Mouse (Mus musculus) G1E (cell line): ENCODE measurements around the gene Sacs.

Experiments used
- GATA1 ChIP-seq: IDR thresholded peaks from 2 replicates; pipeline ENCODE4 v1.6.1; 2012; ENCODE audit warnings: borderline replicate concordance, low read length, inconsistent platforms, mixed read lengths
- GATA2 ChIP-seq: IDR thresholded peaks from 2 replicates; pipeline ENCODE4 v1.6.1; 2012; ENCODE audit warnings: low read depth, low read length, inconsistent platforms, borderline replicate concordance
- TAL1 ChIP-seq: conservative IDR thresholded peaks from 2 replicates; pipeline ENCODE4 v1.6.1; 2012; ENCODE audit warnings: low read depth, low read length, inconsistent platforms, mixed read lengths

DNA sequence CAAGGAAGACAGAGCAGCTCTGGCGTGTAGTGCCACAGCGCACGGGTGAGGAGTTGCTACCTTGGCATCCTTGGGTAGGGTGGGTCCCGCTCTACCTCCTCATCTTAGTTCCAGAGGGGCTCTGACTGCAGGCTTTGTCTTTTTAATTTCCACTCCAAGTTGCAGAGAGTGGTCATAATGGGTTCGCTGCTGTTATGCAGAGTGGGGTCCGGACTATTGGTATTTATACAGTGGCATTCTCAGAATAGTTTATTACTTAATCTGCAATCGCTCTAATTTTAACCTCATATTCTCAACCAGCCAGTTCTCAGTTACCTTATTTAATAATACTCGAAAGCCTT is 440 bp downstream of the Sacs start:
- TF ChIP-seq GATA1 (no peak), TAL1 (no peak), GATA2 (no peak)
